Mouse (Mus musculus) lung, postnatal 10 days (tissue): Measurements from ENCODE around the gene Skiv2l.

Source experiments
- DNase-seq: peaks from one replicate; pipeline ENCODE4 v3.0.0; 2021

Gene Skiv2l

DNA sequence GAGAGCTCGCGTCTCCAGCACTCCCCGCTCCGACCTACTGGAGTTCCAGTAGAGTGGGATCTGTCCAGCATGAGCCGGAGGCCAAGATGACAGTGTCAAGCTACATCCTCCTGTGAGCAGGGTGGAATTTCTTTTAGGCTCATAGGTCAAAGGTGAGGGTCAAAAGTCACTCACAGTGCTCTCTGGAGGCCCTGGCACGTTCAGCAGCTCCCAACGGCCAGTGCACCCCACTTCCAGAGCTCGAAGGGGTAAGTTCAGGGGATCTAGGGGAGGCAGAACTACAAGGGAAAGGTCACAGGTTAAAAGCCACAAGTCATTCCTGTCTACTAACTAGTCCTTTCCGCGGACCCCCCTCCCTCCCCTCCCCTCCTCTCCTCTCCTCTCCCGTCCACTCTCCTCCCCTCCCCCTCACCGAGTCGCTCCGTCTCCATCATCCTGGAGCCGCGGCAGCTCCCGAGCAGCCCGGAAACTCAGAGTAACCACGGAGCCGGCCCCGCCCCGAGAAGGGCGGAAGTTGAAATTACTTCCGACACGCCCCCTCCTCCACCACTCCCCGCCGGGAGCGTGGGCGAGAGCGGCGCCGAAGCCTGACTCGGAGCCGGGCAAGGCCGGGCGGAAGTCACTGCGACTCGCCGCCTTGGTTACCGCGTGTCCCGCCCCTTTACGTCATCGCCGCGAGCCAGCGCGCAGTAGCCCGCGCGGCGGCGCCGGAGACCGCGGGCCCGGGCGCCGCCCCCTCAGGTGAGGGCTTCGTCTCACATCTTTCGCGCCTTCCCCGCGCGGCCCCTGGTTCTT, at the start of gene Skiv2l, which contains the start of gene Nelfe:
Skiv2l (minus strand) TSS at position 489 of the 795 bp plus-strand sequence.
Nelfe (plus strand) TSS at position 670 of the 795 bp plus-strand sequence.
- DNase-seq: peak; percentile 99

DNA sequence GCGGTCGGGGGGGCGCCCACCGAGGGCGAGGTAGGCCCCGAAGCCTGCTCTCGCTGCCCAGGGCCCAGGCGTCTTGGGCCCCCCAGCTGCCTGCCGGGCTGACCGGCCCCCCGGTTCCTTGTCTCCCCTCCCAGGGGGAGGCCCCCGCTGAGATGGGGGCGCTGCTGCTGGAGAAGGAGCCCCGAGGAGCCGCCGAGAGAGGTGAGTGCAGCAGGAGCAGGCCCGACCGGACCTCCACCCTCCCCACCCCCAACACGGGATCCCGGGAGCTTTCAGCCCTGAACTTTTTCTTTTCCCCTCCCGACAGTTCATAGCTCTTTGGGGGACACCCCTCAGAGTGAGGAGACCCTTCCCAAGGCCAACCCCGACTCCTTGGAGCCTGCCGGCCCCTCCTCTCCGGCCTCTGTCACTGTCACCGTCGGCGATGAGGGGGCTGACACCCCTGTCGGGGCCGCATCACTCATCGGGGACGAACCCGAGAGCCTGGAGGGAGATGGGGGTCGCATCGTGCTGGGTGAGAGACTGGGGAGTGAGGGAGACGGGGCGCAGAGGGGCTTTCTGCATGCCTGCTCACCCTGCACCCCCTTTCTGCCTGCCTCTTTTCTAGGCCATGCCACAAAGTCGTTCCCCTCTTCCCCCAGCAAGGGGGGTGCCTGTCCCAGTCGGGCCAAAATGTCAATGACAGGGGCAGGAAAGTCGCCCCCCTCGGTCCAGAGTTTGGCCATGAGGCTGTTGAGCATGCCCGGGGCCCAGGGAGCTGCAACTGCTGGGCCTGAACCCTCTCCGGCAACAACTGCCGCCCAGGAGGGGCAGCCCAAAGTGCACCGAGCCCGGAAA, 49.3 kb upstream of the Skiv2l start:
- DNase-seq: peak; percentile 50

DNA sequence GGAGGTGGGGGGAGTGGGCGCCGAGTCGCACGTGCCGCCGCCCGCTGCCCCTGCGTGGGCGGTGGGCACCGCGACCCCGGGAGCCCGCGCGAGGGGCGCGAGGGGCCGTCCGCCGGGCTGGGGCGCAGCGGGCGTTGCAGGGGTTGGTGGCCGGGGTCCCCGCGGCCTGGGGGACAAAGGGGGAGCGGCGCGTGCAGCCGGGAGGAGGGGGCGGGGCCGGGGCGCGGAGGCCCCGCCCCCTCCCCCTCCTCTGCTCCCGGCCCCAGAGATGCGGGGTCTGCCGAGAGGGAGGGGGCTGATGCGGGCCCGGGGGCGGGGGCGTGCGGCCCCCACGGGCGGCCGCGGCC, 48.7 kb upstream of the Skiv2l start:
- no peak for DNase-seq

DNA sequence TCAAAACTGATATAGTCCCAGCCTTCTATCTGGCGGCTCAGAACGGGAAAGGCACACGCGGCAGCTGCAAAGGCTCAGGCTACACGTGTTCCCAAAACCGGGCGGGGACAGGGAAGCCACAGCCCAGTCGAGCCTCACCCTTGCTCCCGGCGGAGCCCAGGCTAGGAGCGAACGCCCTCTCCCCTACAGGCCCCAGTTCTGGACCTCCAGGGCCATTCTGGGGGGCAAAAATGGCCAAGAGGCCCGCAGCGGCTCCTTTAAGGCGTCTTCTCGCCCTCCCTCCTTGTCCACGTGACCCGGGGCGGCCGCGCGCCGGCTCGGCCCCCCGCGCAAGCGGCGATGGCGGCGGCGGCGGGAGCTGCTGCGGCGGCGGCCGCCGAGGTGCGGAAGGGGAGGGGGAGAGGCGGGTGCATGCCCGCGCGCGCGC, 48.2 kb upstream of the Skiv2l start, which contains the start of the genes C2 and Ehmt2:
C2 (minus strand) TSS at position 106 of the 427 bp plus-strand sequence.
Ehmt2 (plus strand) TSS at position 310 of the 427 bp plus-strand sequence.
- DNase-seq: peak; percentile 85

DNA sequence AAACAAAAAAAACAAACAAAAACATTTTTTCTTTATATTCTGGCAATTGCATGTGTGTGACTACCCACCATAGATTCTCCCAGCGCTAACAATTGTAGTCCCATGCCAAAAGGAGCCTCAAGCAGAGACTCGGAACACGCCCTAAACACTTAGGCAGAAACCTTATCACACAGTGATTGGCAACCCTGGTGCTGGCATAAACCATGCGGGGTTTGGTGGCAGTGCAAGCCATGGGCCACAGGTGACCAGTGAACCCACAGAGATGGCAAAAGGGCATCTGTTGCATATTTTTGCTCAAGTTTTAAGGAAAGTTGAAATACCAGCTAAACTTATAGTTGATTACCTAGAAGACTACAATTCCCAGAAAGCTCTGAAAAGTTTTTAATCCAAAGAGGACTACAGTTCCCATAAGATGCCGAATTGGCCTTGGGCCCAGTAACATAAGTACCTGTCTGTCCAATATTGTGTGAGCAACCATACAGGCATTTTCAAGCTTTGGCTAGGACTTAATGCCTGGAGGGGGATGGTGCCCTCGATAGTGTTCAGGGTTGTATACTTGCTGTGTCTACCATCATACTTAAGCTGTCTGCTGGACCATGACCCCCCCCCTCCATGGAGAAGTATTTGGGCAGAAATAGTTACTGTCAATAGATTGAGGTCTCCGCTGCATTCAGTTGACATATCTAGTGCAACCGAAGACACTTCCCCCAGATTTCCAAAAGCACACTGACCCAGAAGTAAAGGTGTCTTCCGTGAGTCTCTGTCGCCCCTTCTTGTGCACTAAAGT, 47.6 kb upstream of the Skiv2l start:
- DNase-seq: peak; percentile 65

DNA sequence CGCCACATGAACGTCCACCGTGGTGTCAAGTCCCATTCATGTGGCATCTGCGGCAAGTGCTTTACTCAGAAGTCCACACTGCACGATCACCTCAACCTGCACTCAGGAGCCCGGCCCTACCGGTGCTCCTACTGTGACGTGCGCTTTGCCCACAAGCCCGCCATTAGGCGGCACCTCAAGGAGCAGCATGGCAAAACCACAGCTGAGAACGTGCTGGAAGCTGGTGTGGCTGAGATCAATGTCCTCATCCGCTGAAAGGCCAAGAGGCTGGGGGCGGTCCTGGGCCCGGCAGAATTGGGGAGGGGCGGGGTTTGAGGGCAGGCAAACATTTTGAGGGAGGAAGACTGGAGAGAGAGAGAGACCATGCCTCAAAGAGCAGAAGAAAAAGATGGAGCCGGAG, 46.4 kb upstream of the Skiv2l start:
- peak; percentile 31 for DNase-seq

DNA sequence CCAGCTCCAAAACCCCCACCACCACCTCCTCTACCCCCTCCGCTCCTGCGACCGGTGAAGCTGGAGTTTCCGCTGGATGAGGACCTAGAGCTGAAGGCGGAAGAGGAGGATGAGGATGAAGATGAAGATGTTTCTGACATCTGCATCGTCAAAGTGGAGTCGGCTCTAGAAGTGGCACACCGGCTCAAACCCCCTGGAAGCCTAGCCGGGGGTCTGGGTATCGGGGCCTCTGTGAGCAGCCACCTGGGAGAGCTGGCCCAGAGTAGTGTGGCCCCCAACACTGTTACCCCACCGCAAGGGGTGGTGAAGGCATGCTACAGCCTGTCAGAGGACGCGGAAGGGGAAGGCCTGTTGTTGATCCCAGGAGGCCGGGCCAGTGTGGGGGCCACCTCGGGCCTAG, 45.7 kb upstream of the Skiv2l start:
- no peak for DNase-seq

DNA sequence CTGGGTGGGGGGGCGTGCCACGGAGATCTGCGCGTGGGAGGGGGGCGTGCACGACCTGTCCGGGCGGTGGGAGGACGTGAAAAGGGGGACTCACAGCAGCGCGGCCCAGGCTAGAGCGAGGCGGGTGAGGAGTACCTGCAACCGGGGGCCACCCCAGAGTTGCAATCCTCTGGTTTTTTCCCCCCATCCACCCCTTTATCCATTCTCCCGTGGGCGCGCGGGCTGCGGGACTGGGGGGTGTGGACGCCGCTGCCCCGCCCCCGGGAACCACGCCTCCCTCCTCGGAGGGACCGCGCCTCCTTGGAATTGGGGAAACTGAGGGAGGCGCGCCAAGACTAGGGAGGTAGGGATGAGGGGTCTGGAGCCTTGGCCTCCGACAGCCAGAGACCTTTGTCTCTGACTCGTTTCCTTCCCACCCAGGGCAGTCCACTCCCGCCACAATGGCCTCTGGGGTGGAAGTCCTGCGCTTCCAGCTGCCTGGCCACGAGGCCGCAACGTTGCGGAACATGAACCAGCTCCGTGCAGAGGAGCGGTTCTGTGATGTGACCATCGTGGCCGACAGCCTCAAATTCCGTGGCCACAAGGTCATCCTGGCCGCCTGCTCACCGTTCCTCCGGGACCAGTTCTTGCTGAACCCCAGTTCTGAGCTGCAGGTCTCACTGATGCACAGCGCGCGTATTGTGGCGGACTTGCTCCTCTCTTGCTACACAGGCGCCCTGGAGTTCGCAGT, 45.0 kb upstream of the Skiv2l start:
- peak; percentile 55 for DNase-seq

DNA sequence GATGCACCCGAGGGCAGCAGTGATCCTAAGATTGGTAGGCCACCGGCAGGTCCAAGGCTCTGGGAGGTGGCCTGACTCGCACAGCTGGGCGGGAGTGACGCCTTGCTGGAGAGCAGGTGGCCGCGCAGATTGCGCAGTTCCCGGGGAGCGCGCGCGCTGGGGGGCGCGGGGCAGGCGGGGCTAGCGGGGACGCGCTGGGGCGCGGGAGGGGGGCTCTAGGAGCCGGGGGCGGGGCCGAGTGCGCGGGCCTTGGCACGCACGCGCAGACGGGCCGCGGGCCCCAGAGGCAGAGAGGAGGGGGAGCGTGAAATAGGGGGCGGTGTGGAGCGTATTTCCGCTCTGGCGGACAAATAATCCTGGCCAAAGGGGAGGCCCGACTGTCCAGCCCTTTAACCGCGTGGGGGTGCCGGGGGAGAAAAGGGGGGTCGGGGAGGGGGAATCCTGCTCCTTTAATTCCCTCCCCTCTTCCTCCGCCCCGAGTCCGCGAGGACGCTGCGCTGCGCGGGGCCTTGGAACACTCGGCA, 44.1 kb upstream of the Skiv2l start:
- DNase-seq: peak; percentile 96

DNA sequence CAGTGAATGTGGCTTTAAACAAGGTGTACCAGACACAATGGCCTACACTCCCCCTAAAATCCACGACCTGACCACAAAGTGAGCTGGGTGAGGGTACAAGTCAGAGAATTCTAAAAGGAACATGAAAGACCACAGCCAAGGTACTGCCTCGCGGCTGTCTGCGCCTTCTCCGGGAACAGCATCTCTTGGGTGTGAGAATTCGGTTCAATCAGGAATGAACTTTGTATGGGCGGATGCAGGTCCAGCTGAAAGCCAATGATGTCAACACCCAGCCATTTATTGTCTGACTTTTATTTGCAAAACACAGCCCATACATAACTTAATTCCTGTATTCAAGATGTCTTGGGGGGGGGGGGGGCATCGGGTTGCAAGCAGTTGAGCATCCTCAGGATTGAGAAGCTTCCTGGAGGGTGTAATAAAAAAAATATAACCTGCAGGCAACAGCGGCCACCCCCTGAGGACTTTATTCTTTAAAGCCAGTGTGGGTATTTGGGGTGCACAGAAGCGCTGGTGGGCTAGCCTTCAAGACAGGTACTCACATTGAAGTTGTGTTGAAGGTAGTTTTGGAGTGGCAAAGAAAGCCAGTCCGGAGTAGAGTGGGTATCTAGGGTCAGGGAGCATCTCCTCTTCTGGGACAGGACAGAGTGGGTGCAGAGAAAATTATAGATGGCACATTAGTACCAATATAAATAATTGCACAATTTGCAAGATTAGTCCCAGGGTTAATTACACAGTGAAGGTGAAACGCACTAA, 43.2 kb upstream of the Skiv2l start:
- DNase-seq: no peak

DNA sequence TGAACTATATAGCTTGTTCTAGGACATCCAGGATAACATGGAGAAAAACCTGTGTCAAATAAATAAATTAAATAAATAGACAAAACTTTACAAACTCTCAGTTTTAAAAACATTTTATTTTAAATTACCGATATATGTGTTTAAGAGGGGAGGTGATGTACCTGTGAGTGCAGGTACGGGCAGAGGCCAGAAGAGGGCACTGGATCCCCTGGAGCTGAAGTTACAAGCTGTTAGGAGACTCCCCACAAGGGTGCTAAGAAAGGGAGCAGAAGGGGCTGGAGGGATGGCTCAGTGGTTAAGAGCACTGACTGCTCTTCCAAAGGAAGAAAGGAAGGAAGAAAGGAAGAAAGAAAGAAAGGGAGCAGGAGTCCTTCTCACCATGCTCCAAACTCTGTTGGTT, 41.4 kb upstream of the Skiv2l start:
- no peak for DNase-seq

DNA sequence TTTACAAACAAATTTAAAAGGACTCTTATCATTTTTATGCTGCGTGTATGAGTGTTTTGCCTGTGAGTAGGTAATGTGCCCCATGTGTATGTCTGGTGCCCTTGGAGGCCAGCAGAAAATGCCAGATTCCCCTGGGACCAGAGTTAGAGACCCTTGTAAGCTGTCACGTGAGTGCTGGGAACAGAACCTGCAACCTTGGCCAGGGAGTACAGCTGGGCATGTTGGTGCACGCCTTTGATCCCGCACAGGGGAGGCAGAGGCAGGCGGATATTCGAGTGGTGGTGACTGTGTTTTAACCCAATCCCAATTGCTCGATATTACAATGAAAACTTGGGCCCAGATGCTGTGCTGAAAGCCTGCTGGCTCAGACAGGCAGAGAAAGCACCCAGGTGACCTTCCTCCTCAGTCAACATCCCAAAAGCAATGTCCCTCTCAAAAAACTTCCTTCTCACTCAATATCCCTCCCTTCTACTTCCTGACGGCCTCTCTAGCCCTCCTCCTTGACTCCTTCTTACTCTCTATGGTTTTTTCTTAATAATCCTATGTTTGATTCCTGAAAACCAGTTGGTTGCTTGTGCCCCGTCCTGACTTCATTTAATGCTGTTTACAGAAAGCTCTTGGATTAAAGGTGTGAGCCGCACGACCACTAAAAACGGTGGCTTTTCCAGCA, 40.2 kb upstream of the Skiv2l start:
- no peak for DNase-seq

DNA sequence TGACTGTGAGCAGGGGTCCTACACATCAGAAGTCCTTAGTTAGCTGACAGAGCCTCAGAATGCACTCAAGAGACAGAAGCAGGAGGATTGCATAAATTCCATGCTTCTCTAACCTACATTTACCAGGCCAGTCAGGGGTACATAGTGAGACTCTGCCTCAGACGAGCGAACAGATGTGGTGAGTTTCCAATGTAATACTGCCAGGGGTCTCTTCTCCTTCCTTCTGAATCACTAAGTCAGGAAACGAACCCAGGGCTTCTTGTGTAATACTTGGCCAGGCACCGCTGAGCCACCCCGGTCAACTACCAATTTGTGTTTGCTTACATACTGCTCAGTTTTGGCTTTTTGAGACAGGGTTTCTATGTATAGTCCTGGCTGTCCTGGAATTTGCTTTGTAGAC, 37.9 kb upstream of the Skiv2l start:
- DNase-seq: no peak

DNA sequence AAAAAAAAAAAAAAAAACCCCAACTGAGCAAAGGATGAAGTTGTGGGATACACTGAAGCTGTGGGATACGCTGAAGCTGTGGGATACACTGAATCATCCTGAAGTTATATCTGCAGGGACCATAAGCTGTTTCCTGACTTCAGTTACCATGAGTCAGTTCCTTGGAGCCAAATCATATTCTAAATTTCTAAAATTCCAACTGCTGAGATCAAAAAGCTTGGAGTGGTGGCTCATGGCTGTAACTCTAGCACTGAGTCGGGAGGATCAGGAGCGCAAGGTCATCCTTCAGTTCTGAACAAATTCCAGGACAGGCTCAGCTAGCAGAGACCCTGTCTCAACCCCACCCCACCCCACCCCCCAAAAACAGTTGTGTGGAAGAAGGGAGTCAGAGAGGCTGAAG, 35.6 kb upstream of the Skiv2l start:
- DNase-seq: no peak

DNA sequence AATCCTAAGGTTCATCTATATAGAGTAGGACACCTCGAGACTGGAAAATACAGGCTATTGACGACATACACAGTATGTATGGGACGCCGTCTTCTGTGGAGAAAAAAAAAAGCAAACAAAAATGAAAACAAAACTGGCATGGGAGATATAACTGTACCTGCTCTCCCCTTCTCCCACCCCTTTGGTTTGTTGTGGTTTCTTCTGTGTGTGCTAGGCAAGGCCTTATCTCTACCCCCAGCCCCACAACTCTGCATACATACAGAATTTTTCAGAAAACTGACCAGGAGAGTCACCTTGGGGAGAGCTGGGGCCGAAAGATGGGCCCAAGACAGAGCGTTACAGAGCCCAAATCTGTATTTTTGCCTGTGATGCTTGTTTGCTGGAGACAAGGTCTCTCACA, 34.7 kb upstream of the Skiv2l start:
- no peak for DNase-seq

DNA sequence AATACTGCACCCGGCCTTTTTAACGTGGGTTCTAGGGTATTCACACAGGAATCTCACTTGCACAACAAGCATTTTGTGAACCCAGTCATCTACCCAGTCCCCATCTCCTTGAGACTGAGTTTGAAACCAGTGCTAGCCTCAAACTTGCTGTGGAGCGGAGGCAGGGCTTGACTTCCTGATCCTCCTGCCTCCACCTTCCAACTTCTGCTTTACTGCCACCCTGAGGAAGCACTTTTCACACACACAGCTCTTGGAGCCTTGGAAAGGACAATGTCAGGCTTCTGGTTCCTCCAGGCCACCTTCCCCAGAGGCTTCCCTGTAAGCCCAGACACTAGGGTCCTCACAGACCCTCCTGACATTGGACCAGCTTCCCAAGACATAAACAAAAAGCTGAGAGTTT, 33.3 kb upstream of the Skiv2l start:
- DNase-seq: no peak

DNA sequence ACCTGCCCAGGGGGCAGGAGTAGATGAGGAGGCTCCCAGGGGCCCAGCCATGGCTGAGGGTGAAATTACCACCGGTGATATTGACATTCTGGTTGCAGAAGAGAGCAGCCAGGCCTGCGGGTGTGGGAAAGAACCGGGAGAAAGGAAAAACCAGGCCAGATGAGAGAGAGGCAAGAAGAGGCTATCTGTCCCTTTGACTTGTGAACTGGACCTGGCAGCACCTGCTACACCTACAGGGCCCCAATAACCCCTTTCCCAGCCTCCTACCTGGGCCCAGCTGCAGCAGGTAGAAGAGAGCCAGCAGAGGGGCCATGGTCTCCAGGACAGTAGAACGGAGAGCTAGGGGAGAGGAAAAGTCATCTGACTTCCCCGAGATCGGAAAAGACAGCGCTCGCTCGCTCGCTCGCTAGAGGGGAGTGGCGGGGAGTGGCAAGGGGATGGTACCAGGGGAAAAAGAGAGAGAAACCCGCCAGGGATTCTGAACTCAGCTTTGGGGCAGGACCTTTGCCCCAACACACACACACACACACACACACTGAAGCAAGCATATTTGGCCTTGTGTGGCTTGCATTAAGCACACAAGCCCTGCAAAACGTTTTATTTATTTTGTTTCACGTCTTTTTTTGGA, 31.8 kb upstream of the Skiv2l start, which contains the start of gene Gm20547:
Gm20547 (minus strand) TSS at position 360 of the 628 bp plus-strand sequence.
- DNase-seq: no peak

DNA sequence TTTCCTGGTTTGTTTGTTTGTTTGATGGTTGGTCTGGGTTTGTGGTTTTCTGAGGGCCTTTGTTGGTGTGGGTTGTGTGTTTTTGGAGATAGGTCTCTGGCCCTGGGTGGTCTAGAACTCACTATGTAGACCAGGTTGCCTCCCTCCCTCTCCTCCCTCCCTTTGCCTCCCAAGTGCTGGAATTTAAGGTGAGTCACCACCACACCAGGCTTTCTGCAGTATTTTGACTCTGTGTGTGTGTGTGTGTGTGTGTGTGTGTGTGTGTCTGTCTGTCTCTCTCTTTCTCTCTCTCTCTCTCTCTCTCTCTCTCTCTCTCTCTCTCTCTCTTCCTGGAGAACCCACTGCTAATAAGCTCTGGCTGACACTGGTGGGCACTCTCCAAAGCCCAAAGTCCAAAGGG, 31.2 kb upstream of the Skiv2l start:
- no peak for DNase-seq

DNA sequence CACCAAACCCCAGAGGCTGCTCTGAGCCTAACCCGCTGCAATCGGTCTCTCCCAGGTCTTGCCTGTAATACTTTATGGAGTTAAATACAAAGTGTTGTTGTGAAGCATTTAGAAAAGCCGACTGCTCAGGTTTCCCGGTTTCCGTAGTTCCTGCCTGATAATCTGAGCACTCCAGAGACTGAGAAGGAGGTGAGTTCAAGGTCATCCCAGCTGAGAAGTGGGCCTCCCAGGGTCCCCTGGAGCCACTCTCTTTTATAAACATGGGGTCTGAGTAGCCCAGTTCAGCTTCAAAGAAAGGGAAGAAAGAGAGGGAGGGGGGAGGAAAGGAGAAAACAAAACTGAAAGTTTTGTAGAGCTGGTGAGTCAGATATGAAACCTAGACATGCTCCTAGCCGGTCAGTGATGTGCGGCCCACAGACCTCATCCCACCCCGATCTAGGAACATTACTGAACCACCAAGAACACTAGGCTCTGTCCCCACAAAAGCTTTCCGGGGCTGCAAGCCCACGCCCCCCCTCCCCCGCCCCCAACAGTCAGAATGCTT, 29.4 kb upstream of the Skiv2l start, which contains the start of gene Zbtb12:
Zbtb12 (plus strand) TSS at position 148 of the 544 bp plus-strand sequence.
- no peak for DNase-seq

DNA sequence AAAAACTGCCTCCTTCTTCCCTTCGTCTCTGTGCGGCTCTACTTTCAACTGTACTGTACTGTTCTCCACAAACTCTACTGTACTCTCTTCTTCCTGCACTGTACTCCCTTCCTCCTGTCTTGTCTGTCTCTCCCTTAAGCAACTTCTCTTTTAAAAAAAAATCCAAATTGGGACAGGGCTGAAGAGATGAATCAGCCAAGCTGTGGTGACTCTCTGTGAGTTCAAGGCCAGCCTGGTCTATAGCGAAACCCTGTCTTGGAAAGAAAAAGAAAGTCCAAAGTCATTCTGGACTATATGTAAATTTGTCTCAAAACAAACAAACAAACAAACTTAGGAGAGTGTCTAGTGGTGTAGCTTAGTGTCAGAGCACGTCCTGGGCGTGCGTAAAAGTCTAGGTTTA, 24.3 kb upstream of the Skiv2l start:
- no peak for DNase-seq
